Mouse (Mus musculus) MEL (cell line): ENCODE results near the gene Nfatc4. TPM values are rescaled to one million over a fixed set of nuclear protein-coding genes. Genes with fewer than 3 reads are reported as not detected.

Experiments used
- DNase-seq: peaks from one replicate; pipeline ENCODE4 v3.0.0; 2011; ENCODE audit warnings: low read depth, low spot score
- H3K27ac ChIP-seq: 2 replicates; pipeline ENCODE4 v1.5.1; 2012; ENCODE audit warnings: low read depth, mild to moderate bottlenecking, control low read depth, low read length, moderate library complexity; ENCODE audit not compliant: control insufficient read depth
- H3K27me3 ChIP-seq, 2 experiments: fragments of 150-350 bp in 1 of 2; sonication (generic) in 1 of 2; 2 replicates each; pipeline ENCODE4 v1.6.1; 2012; ENCODE audit warnings: low read length in 2 of 2, mild to moderate bottlenecking in 2 of 2, improper control_type of control experiment in 1 of 2, moderate library complexity in 1 of 2; ENCODE audit not compliant: insufficient read depth in 2 of 2, control insufficient read depth in 1 of 2
- H3K36me3 ChIP-seq, 2 experiments: 2 replicates each; pipeline ENCODE4 v1.6.1; 2012 to 2014; ENCODE audit warnings: low read length in 2 of 2, improper control_type of control experiment in 1 of 2, inconsistent platforms in 1 of 2, mild to moderate bottlenecking in 1 of 2; ENCODE audit not compliant: insufficient read depth in 2 of 2, control insufficient read depth in 1 of 2
- H3K4me1 ChIP-seq, 2 experiments: fragments of 150-350 bp in 1 of 2; sonication (generic) in 1 of 2; 2 replicates each; pipeline ENCODE4 v1.6.1; 2012; ENCODE audit warnings: low read length in 2 of 2, improper control_type of control experiment in 1 of 2, mild to moderate bottlenecking in 1 of 2; ENCODE audit not compliant: insufficient read depth in 2 of 2, control insufficient read depth in 1 of 2
- H3K4me3 ChIP-seq, 2 experiments: fragments of 150-350 bp in 1 of 2; sonication (generic) in 1 of 2; 2 replicates each; pipeline ENCODE4 v1.5.1; 2012; ENCODE audit warnings: low read depth in 2 of 2, low read length in 2 of 2, mild to moderate bottlenecking in 2 of 2, moderate library complexity in 2 of 2, control low read depth in 1 of 2, improper control_type of control experiment in 1 of 2; ENCODE audit not compliant: control insufficient read depth in 1 of 2, insufficient read depth in 1 of 2
- H3K79me2 ChIP-seq: 2 replicates; pipeline ENCODE4 v1.6.1; 2012; ENCODE audit warnings: mild to moderate bottlenecking, low read length, moderate library complexity; ENCODE audit not compliant: control insufficient read depth, poor library complexity, insufficient read depth
- H3K9ac ChIP-seq: 2 replicates; pipeline ENCODE4 v1.6.1; 2012; ENCODE audit warnings: low read depth, mild to moderate bottlenecking, control low read depth, low read length, moderate library complexity; ENCODE audit not compliant: control insufficient read depth, poor library complexity, severe bottlenecking
- H3K9me3 ChIP-seq: fragments of 150-350 bp; sonication (generic); replicated peaks from 2 replicates; pipeline ENCODE4 v1.6.1; 2012; ENCODE audit warnings: mild to moderate bottlenecking, low read length, improper control_type of control experiment, moderate library complexity; ENCODE audit not compliant: insufficient read depth
- BHLHE40 ChIP-seq: IDR thresholded peaks from 2 replicates; pipeline ENCODE4 v1.6.1; 2012; ENCODE audit warnings: low read depth, mild to moderate bottlenecking, inconsistent platforms, low read length, improper control_type of control experiment, borderline replicate concordance
- CHD1 ChIP-seq: IDR thresholded peaks from 2 replicates; pipeline ENCODE4 v1.6.1; 2012; ENCODE audit warnings: low read depth, mild to moderate bottlenecking, inconsistent platforms, low read length, improper control_type of control experiment
- E2F4 ChIP-seq: IDR thresholded peaks from 2 replicates; pipeline ENCODE4 v1.6.1; 2011; ENCODE audit warnings: low read depth, low read length, improper control_type of control experiment, borderline replicate concordance
- ELF1 ChIP-seq: IDR thresholded peaks from 2 replicates; pipeline ENCODE4 v1.6.1; 2014; ENCODE audit warnings: low read depth, mild to moderate bottlenecking, inconsistent platforms, low read length, improper control_type of control experiment, moderate library complexity
- ETS1 ChIP-seq: IDR thresholded peaks from 2 replicates; pipeline ENCODE4 v1.6.1; 2012; ENCODE audit warnings: low read depth, mild to moderate bottlenecking, inconsistent platforms, low read length, improper control_type of control experiment, moderate library complexity
- GATA1 ChIP-seq: IDR thresholded peaks from 2 replicates; pipeline ENCODE4 v1.6.1; 2011; ENCODE audit warnings: low read depth, low read length, improper control_type of control experiment
- HCFC1 ChIP-seq: IDR thresholded peaks from 2 replicates; pipeline ENCODE4 v1.6.1; 2012; ENCODE audit warnings: low read depth, mild to moderate bottlenecking, inconsistent platforms, low read length, improper control_type of control experiment, moderate library complexity
- MAFK ChIP-seq: IDR thresholded peaks from 2 replicates; pipeline ENCODE4 v1.6.1; 2011; ENCODE audit warnings: low read depth, mild to moderate bottlenecking, low read length, improper control_type of control experiment, borderline replicate concordance
- MAX ChIP-seq: IDR thresholded peaks from 2 replicates; pipeline ENCODE4 v1.6.1; 2011; ENCODE audit warnings: low read length, improper control_type of control experiment
- MEF2A ChIP-seq: IDR thresholded peaks from 2 replicates; pipeline ENCODE4 v1.6.1; 2014; ENCODE audit warnings: low read depth, mild to moderate bottlenecking, inconsistent platforms, low read length, improper control_type of control experiment; ENCODE audit not compliant: poor library complexity, insufficient replicate concordance, severe bottlenecking; ENCODE audit errors: extremely low read depth
- MXI1 ChIP-seq: IDR thresholded peaks from 2 replicates; pipeline ENCODE4 v1.6.1; 2011; ENCODE audit warnings: mild to moderate bottlenecking, low read depth, low read length, improper control_type of control experiment
- MYC ChIP-seq: IDR thresholded peaks from 2 replicates; pipeline ENCODE4 v1.6.1; 2011; ENCODE audit warnings: low read depth, mild to moderate bottlenecking, low read length, improper control_type of control experiment, moderate library complexity
- NELFE ChIP-seq: IDR thresholded peaks from 2 replicates; pipeline ENCODE4 v1.6.1; 2011; ENCODE audit warnings: low read depth, low read length, improper control_type of control experiment
- POLR2AphosphoS5 ChIP-seq: IDR thresholded peaks from 2 replicates; pipeline ENCODE4 v1.6.1; 2012; ENCODE audit warnings: low read depth, borderline replicate concordance, mild to moderate bottlenecking, inconsistent platforms, low read length, moderate library complexity, mixed read lengths
- RAD21 ChIP-seq: IDR thresholded peaks from 2 replicates; pipeline ENCODE4 v1.6.1; 2011; ENCODE audit warnings: mild to moderate bottlenecking, low read depth, low read length, improper control_type of control experiment
- RCOR1 ChIP-seq: IDR thresholded peaks from 2 replicates; pipeline ENCODE4 v1.6.1; 2012; ENCODE audit warnings: low read depth, mild to moderate bottlenecking, inconsistent platforms, low read length, improper control_type of control experiment
- SIN3A ChIP-seq: IDR thresholded peaks from 2 replicates; pipeline ENCODE4 v1.6.1; 2012; ENCODE audit warnings: low read length, improper control_type of control experiment, inconsistent platforms
- SMC3 ChIP-seq: IDR thresholded peaks from 2 replicates; pipeline ENCODE4 v1.6.1; 2011; ENCODE audit warnings: low read depth, low read length, improper control_type of control experiment
- TAL1 ChIP-seq: IDR thresholded peaks from 2 replicates; pipeline ENCODE4 v1.6.1; 2012; ENCODE audit warnings: mild to moderate bottlenecking, inconsistent platforms, low read length, moderate library complexity, mixed read lengths
- TBP ChIP-seq: IDR thresholded peaks from 2 replicates; pipeline ENCODE4 v1.8.0; 2011; ENCODE audit warnings: low read depth, low read length, improper control_type of control experiment
- UBTF ChIP-seq: IDR thresholded peaks from 2 replicates; pipeline ENCODE4 v1.6.1; 2012; ENCODE audit warnings: low read depth, mild to moderate bottlenecking, inconsistent platforms, low read length, improper control_type of control experiment, moderate library complexity, borderline replicate concordance; ENCODE audit not compliant: insufficient read depth
- ZC3H11A ChIP-seq: IDR thresholded peaks from 2 replicates; pipeline ENCODE4 v1.6.1; 2012; ENCODE audit warnings: low read depth, mild to moderate bottlenecking, inconsistent platforms, low read length, improper control_type of control experiment
- ZNF384 ChIP-seq: IDR thresholded peaks from 2 replicates; pipeline ENCODE4 v1.6.1; 2012; ENCODE audit warnings: low read depth, mild to moderate bottlenecking, inconsistent platforms, low read length, improper control_type of control experiment
- polyA plus RNA-seq, 2 experiments: library from polyadenylated mRNA; stranded (reverse) in 1 of 2; unstranded in 1 of 2; fragments of >175 nt in 1 of 2; fragments of >200 nt in 1 of 2; gene quantifications; 2 replicates each; pipeline versions ENCODE4 v1.2.1 to v1.2.4; 2012; ENCODE audit warnings: low replicate concordance in 2 of 2, low read depth in 1 of 2; ENCODE audit not compliant: insufficient read length in 2 of 2, insufficient read depth in 1 of 2, missing spikeins in 1 of 2
- total RNA-seq: library from RNA; depleted of rRNA; stranded (reverse); fragments of 300-350 nt; gene quantifications from 2 replicates; pipeline ENCODE4 v1.2.3, GENCODE M21; 2012

The Nfatc4 gene
- total and polyA plus RNA-seq, 3 experiments: 0.27 to 0.71 TPM; not detected in 1

DNA sequence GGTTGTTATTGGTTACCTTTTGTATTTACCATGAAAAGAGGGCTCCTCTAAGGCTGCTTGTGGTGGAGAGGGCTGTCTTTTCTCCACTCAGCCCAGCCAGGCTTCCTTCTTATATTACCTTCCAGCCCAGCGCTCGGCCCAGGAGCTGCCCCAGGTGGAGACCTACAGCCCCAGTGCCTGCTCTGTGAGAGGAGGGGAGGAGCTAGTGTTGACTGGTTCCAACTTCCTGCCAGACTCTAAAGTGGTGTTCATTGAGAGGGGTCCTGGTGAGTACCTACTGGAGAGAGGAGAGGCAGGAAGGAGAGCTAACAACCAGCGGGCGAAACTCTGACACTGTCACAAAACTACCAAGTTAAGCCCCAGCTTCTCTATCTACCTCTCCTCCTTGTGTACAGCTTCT is 7.4 kb downstream of the Nfatc4 start:
- H3K27ac ChIP-seq: no peak overlapping the region
- H3K9me3 ChIP-seq: no peaks in the 10 kb centered on the region
- peaks cover 0 to 11% of the 10 kb centered on the region in 2 experiments; a peak in 2 of 4 replicates for H3K4me1 ChIP-seq
- TF ChIP-seq BHLHE40 (no peak), MYC (no peak), MXI1 (no peak), TBP (no peak), NELFE (no peak), RAD21 (no peak), RCOR1 (no peak), HCFC1 (no peak), ETS1 (no peak), MAFK (no peak), CHD1 (no peak), E2F4 (no peak), ZC3H11A (no peak), TAL1 (no peak), ZNF384 (no peak)
- no peak for DNase-seq
- no peak overlapping the region for H3K9ac ChIP-seq
- peaks cover 0 to 3% of the 10 kb centered on the region in 2 experiments; a peak in 1 of 4 replicates for H3K27me3 ChIP-seq
- 0 out of 4 replicates have a peak, but pooled peaks cover 0 to 2% of the 10 kb centered on the region in 2 experiments for H3K36me3 ChIP-seq
- H3K4me3 ChIP-seq: no peak overlapping the region
- H3K79me2 ChIP-seq: no peaks in the 10 kb centered on the region

DNA sequence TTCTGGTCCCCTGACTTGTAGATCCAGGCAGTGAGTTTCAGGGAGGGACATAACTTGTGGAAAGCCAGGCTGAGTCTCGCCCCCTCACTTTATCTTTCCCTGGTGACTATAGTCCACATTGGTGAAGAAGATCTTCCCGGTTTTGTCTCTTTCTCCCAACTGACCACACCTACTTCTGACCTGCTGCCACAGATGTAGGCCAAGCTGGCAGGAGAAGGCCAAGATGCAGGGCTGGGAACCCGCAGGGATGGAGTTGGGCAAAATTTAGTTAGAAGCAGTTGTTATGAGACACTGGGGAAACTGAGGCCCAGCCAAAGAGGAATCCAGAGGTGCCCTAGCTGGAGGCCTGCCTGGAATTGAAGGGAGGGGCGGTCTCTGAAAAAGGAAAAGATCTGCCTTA is 10.2 kb downstream of the Nfatc4 start:
- no peaks in the 10 kb centered on the region for H3K79me2 ChIP-seq
- DNase-seq: no peak
- no peak overlapping the region for H3K27ac ChIP-seq
- TF ChIP-seq SIN3A (no peak), GATA1 (no peak), UBTF (no peak), BHLHE40 (no peak), MXI1 (no peak), POLR2AphosphoS5 (no peak), SMC3 (no peak), ELF1 (no peak), MEF2A (no peak), MAX (no peak)
- 0 out of 4 replicates have a peak, but pooled peaks cover 0 to under 1% of the 10 kb centered on the region in 2 experiments for H3K36me3 ChIP-seq
- peaks cover 0 to 8% of the 10 kb centered on the region in 2 experiments; a peak in 2 of 4 replicates for H3K4me1 ChIP-seq
- H3K9me3 ChIP-seq: no peaks in the 10 kb centered on the region
- peaks cover 0 to 3% of the 10 kb centered on the region in 2 experiments; a peak in 1 of 4 replicates for H3K27me3 ChIP-seq
- no peak overlapping the region for H3K9ac ChIP-seq
- H3K4me3 ChIP-seq: no peak overlapping the region
